Mouse (Mus musculus) skeletal muscle tissue, adult 2 months (tissue): ENCODE data around the gene Gpsm2.
"Not testable (repeated sequence)": the region's sequence is repeated elsewhere in the genome, so short reads cannot be mapped to it uniquely, and the experiment has no call there.

Experiments
- DNase-seq: peaks from one replicate; pipeline ENCODE4 v3.0.0-alpha.2; 2012; ENCODE audit warnings: low read depth, low spot score

Gpsm2 gene

GRCm38 (mm10) chr3:108726413-108726812 lies 4.3 kb upstream of the Gpsm2 start:
- no peak for DNase-seq

- peak; percentile 13 for DNase-seq
These were observed 775 bp downstream of the Gpsm2 start for GRCm38 (mm10) chr3:108721076-108721991.

DNA sequence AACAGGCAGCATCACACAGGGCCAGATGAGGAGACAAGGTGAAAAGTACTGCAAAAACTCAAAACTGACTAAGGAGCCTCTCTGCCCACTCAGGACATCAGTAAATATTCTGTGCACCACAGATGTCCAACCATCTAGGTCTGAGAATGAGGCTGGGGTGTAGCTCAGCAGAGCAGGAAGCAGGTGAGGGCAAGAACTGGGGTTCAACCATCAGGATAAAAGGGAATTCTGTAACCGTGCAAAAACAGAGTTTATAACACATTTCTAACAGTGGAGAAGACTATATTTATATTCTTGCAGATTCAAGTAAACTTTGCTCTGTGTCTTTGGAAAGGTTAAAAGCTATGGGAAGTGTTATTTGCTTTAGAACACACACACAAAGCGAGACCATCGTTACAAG lies 2.3 kb downstream of the Gpsm2 start:
- no peak for DNase-seq

DNA sequence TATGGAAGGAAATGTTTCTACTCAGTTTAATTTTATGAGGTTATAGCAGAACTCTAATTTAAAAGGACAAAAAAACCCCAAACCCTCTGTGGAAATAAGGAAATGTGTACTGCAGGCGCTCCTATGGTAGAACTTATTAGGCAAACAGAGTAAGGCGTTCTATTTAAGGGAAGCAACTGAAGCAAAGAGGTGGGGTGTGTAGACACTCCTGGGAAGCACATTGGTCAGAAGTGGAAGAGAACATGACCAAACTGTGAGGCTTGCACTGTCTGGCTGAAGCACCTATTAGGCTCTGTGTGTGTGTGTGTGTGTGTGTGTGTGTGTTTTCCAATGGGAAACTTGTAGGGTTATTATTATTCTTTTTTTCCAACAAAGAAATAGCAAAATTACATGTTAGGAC lies 2.8 kb downstream of the Gpsm2 start:
- DNase-seq, result no peak

DNA sequence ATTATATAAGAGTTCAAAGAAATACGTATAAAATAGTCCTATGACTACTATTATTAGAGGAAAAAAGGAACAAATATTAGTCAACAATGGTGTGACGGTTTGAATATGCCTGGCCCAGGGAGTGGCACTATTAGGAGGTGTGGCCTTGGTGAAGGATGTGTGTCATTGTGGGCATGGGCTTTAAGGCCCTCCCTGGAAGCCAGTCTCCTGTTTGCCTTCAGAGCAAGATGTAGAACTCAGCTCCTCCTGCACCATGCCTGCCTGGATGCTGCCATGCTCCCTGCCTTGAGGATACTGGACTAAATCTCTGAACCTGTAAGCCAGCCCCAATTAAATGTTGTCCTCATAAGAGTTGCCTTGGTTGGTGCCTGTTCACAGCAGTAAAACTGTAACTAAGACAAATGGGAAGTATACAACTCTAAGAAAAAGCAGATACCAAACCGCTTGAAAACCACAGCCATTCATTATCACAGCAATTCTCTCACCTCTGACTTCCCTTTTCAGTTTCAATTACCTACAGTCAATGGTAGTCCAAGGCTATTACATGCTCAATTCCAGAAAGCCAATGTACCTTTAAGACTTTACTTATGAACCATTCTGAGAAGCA lies 4.1 kb downstream of the Gpsm2 start:
- no peak for DNase-seq

- DNase-seq, result no peak
These were observed 7.3 kb downstream of the Gpsm2 start for GRCm38 (mm10) chr3:108714837-108715236.

DNA sequence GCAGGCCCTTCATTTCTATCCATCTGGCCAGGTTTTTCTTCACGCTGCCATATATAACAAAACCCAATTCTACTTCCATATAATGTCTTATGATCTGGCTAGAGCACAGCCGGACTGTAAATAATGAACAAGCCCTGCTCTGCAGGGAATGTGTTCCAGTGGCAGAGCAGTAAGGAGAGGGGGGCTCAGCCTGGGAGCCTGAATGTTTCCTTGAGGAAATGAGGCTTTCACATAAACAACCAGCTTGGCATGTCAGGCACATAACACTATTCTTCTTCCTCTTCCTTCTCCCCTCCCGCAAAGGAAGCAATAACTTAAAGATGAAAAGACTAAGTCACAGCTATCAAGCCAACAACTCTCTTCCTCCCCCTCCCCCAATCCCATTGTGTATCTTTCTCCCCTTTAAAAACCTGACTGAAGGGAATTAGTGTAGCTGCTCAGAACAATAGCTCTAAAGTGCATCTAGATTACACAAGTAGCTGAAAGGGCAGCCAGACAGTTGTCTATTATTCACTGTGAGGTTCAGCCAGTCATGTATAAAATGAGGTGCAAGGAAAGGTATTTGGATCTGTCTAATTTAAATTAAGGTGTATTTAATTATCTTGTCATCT lies 8.9 kb downstream of the Gpsm2 start:
- no peak for DNase-seq

- no peak for DNase-seq
These were observed 10.8 kb downstream of the Gpsm2 start for GRCm38 (mm10) chr3:108711296-108711695.

DNA sequence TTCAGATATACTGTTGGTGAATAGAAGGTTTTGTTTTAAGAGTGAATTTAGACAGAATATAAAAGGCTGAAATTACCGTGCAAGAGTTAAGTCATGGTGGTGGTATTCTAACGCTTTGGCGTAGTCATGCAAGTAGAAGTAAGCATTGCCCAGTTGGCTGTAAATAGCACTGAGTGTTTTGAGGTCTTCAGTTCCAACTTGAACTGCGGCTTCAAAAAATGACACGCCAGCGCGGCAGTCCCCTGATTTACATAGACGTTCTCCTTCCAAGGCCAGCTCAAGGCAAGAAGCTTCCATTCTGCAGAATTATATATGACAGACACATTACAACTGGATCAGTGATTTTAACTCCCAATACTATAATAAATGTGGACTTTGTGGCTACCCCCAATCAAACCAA lies 19.3 kb downstream of the Gpsm2 start:
- DNase-seq, result no peak

DNA sequence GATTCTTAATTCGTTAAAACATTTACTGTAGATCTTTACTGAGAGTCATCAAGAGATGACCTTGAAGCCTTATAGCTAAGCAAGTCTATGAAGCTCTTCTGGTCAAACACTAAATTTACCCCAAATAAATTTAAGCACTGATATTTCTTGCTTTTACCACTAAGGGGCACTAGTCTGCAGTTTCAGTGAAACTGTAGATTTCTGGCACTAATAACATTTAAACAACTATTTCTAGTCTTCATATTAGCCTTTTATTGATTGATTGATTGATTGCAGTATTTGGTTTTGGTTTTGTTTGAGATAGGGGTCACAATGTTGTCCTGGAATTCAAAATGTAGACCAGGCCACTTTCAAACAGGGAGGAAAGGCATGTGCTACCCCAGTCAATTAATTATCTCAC lies 20.9 kb downstream of the Gpsm2 start:
- DNase-seq, result no peak

DNA sequence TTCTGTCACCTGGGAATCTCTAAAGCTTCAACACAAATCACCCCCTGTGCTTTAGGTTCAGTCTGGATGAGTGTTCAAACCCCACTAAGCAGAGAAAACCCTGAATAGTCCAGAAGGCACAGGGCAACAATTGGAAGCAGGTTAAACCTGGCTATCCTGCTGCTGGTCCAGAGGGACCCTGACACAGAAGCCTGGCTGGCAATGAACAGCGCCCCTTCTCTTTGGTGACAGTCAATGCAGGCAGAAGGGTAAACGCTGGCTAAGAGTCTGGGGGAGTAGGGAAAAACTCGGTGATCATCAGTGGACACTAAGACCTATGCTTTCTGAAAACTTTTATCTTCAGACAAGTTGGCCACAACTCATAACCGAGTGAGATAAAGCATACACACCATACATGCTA lies 22.3 kb downstream of the Gpsm2 start:
- DNase-seq, result no peak

DNA sequence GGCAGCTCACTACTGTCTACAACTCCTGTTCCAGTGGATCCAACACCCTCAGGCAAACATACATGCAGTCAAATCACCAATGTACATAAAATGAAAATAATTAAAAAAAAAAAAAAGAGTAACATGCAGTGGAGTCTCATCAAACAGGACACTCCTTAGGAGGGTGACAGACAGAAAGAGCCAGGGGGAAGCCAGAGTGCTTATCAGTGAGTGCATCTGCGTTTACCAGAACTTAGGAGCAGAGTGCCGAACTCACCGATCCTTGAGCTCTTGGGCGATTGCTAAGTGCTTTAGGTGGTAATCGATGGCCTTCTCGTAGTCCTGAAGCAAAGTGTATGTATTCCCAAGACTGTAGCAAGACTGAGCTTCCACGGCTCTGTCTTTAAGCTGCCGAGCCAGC lies 23.4 kb downstream of the Gpsm2 start:
- no peak for DNase-seq

DNA sequence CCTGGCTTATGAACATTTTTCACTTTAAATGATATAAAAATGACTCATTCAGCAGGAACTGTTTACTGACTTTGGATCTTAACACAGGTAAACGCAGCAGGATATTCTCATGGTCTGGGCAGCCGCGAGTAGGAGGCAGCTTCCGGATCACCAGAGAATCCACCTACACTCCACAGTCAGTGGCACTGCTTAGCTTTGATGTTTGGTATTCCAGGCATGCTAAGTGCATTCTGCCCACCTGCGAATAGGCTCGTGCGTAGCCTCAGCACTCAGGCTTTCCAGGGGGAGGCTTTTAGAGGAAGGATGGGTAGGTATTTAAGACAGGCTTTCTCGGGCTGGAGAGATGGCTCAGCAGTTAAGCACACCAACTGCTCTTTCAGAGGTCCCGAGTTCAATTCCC lies 27.8 kb downstream of the Gpsm2 start:
- no peak for DNase-seq

DNA sequence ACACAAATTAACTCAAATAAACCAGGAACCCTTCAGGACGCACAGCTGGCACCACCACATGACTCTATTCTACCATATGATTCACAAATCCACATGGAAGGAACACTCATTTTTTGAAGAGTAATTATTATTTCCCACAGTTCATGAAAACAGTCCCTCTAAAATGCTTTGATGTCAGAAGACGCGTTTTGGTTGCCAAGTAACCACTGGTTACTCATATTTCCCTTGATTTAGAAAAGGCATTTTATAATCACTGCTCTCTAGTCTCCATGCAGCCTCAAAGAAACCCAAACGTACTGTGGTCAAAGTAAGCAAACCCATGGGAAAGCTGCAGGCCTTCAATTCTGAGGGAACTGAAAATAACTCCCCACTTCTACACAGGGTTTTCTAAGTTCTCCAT lies 32.1 kb downstream of the Gpsm2 start:
- DNase-seq, result no peak

DNA sequence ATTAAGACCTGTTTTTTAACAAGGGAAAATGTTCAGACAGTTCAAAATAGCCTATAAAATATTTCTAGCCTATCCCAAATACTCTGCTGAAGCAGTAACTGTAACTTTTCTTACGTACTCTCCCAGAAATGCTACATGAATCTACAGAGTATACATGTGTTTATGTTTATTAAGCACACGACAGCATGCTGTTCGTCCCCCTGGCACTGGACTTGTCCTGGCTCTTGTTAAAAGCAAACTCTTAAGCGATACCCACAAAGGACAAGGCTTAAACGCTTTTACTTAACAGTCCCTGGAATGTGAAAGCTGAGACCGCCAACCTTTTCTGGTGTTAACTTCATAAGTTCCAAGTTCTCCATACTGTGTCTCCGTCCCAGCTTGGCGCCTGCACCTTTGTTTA lies 32.7 kb downstream of the Gpsm2 start:
- DNase-seq, result no peak

- peak; percentile 13 for DNase-seq
These were observed 33.1 kb downstream of the Gpsm2 start for GRCm38 (mm10) chr3:108689015-108689441.

DNA sequence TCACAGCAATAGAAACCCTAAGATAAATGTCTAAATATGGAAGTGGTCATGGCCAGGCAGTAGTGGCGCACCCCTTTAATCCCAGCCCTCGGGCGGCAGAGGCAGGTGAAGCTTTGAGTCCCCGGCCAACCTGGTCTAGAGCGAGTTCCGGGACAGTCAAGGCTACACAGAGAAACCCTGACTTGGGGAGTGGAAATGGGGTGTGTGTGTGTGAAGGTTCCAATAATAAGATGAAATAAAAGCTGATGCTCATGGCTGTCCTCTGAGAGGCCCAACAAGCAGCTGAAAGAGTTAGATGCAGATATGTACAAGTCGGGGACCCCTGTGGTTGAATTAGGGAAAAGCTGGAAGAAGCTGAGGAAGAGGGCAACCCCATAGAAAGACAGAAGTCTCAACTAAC lies 36.4 kb downstream of the Gpsm2 start:
- no peak for DNase-seq

- DNase-seq, result not testable (repeated sequence)
These were observed 38.5 kb downstream of the Gpsm2 start for GRCm38 (mm10) chr3:108683597-108683996.

GRCm38 (mm10) chr3:108681004-108681403 lies 41.1 kb downstream of the Gpsm2 start:
- no peak for DNase-seq

- DNase-seq, result no peak
These were observed 45.5 kb downstream of the Gpsm2 start for GRCm38 (mm10) chr3:108676616-108677015.

DNA sequence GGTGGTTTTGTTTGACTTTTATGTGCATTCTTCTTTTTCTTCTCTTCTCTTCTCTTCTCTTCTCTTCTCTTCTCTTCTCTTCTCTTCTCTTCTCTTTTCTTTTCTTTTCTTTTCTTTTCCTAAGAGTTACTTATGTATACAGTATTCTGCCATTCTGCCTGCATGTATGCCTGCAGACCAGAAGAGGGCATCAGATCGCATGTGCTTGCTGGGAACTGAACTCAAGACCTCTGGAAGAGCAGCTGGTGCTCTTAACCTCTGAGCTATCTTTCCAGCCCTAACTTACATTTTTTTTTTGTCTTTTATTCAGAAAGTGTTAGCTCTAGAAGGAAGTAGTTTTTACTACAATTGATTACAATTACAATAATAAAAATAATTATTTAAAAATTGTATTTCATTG lies 61.2 kb downstream of the Gpsm2 start:
- DNase-seq, result no peak

DNA sequence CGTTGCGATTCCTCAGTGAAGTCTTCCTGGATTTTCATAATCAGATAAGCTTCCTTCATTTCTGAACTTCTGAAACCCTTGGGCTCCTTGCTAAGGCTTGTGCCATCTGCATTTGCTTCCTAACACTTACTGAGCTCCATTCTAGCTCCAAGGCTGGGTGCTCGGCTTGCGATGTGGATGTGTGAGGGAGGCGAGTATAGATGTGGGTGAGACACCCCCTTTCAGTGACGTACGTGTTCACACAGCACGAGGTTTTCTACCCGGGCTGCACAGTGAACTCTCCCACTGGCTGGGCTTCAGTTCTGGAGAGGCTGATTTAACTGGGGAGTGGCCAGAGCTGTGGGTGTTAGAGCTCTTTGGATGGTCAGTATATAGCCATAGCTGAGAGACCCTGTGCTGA lies 63.5 kb downstream of the Gpsm2 start:
- DNase-seq, result no peak

GRCm38 (mm10) chr3:108655486-108655885 lies 66.6 kb downstream of the Gpsm2 start:
- DNase-seq, result no peak
